Mouse (Mus musculus): ENCODE data around the gene Hamp2.

DNA sequence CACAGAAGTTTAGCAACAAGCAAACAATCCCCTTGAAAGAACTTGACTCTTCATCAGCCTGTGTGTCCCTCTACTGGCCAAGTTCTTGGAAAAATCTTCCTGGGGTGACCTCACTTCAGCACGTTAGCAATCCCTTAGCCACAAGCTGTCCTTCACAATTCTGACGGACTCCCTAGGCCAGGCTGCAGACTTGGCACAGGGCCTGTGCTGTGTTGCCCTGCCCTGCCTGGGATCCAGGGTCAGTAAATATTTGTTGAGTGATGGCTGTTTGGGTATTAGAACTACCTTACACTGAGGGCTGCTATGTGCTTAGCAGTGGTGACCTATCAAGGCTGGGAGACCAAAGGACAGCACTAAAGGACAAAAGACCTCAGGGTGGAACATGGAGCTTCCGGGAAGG, 29.6 kb upstream of the Hamp2 start:
- TF ChIP-seq TAL1 (IDR thresholded peaks at IDR 0.05; ENCODE audit: low read length): no peak
- TF ChIP-seq GATA1 (IDR thresholded peaks at IDR 0.05; ENCODE audit: low read length): no peak

Measured in erythroblast, embryonic 14.5 days (primary cell).